Mouse (Mus musculus) lung, embryonic 15.5 days (tissue): ENCODE measurements around the gene Slc24a1. TPM values are rescaled to one million over a fixed set of nuclear protein-coding genes. Genes with fewer than 3 reads are reported as not detected.

ENCODE experiments used
- ATAC-seq: fragments of 200-750 bp; cut with Nextera tagmentation; 2 replicates; pipeline ENCODE4 v1.8.0; 2017; ENCODE audit warnings: moderate number of reproducible peaks, borderline replicate concordance; ENCODE audit not compliant: low FRiP score, low TSS enrichment; ENCODE audit errors: extremely low read depth
- H3K27ac ChIP-seq: fragments of 300-500 bp; sonication (generic); 2 replicates; pipeline ENCODE4 v1.5.1; 2015; ENCODE audit warnings: moderate library complexity, mild to moderate bottlenecking, inconsistent platforms
- H3K27me3 ChIP-seq: fragments of 300-500 bp; sonication (generic); 2 replicates; pipeline ENCODE4 v1.6.1; 2015; ENCODE audit warnings: inconsistent platforms
- H3K36me3 ChIP-seq: fragments of 300-500 bp; sonication (generic); 2 replicates; pipeline ENCODE4 v1.6.1; 2015; ENCODE audit warnings: inconsistent platforms
- H3K4me1 ChIP-seq: fragments of 300-500 bp; sonication (generic); 2 replicates; pipeline ENCODE4 v1.6.1; 2015; ENCODE audit warnings: inconsistent platforms
- H3K4me2 ChIP-seq: fragments of 300-500 bp; sonication (generic); 2 replicates; pipeline ENCODE4 v1.6.1; 2015; ENCODE audit warnings: inconsistent platforms, mild to moderate bottlenecking, moderate library complexity
- H3K4me3 ChIP-seq: fragments of 300-500 bp; sonication (generic); 2 replicates; pipeline ENCODE4 v1.5.1; 2015; ENCODE audit warnings: mild to moderate bottlenecking, inconsistent platforms
- H3K9ac ChIP-seq: fragments of 300-500 bp; sonication (generic); 2 replicates; pipeline ENCODE4 v1.6.1; 2015; ENCODE audit warnings: inconsistent platforms
- H3K9me3 ChIP-seq: fragments of 300-500 bp; sonication (generic); 2 replicates; pipeline ENCODE4 v1.6.1; 2016; ENCODE audit warnings: inconsistent platforms
- WGBS: fragments of 180-500 bp; shearing (Covaris S2); methylation state at CpG from one replicate; pipeline ENCODE4 v1.1.7; 2015; 5-methylcytosine and 5-hydroxymethylcytosine counted together
- polyA plus RNA-seq: library from polyadenylated mRNA; unstranded; fragments of >200 nt; fragmentation: Nextera tagmentation; extraction: Ambion mirVana; gene quantifications from 2 replicates; pipeline ENCODE4 v1.2.1, GENCODE M21; 2015

The Slc24a1 gene
- polyA plus RNA-seq, 1 experiment from 2014 or later = 0.07 TPM

DNA sequence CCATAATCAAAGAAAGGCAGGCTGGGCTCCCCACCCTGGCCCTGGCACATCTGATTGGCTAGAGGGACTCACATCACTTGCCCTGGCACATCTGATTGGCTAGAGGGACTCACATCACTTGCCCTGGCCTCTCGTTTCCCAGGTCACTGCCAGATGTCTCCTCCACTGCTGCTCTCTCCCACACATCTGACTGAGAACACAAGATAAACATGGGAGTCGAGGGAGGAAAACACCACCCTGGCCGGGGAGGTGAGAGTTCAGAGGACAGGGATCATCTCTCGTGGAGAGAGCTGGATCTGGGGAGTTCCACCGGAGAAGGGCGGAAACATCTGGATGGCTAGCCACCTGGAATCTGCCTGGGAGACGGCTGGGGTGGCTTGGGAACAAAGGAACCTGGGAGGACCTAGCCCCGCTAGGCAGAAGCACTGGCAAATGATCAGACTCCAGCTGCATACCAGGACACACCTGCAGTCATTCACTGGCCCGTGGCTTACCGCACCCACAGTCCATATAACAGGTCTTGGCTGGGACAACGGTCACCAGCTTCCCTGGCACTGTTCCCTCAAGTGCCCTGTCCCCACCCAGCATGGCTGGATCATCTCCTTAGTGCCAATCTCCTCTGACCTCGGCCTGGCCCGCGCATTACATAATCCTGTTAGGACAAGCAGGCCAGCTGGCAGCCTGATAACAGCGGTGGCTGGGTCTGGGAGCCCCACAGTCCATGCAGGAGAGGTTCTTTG, 17.2 kb downstream of the Slc24a1 start:
- no peaks in the 10 kb centered on the region for H3K36me3 ChIP-seq
- no peaks in the 10 kb centered on the region for H3K27me3 ChIP-seq
- peaks cover 22% of the 10 kb centered on the region for H3K4me1 ChIP-seq
- H3K4me3 ChIP-seq = no peak overlapping the region
- no peak overlapping the region for H3K4me2 ChIP-seq
- WGBS = 32% methylated on average over 15 of the region's 15 CpGs
- H3K9me3 ChIP-seq = no peaks in the 10 kb centered on the region
- H3K27ac ChIP-seq = peak overlapping the region; percentile 35; the same call in 1 of the 2 replicates
- peak; percentile 50; the same call in 1 of the 2 replicates for ATAC-seq
- H3K9ac ChIP-seq = no peak overlapping the region

DNA sequence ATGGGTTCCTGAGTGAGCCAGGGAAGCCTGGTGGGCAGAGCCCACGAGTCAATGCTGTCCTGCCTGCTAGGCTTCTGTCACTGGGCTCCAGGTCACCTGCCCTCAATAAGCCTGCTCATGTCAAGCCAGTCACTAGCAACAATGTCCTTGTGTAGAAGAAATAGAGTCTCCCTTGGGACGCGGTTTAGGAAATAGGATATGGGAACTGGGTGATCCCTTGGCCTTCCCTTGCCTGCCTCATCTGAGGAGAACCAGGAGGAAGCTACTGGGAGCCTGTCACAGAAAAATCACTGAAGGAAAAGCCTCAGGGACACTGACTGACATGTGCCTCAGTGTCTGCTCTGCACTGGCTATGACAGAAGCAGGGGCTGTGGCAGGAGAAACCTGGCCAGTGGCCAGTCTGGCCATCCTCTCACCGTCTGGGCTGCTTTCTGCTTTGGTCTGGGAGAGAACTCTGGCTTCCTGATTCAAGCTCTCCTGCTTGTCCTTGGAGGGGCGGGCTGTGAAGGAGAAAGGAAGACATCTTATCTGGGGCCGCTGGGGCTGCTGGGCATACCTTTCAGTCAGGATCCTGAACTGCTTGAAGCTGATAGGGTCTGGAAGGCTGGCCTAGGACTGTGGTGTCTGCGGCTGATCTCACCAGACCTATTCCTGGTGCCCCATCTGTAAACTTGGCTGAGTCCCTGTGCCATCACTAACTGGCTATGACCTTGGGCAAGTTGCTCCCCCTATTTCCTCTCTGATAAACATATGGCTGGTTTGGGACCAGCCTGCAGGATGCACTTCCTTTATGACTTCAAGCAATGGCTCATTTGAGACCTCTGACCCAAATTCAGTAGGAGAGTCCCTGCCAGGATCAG, 19.4 kb downstream of the Slc24a1 start:
- Histone ChIP-seq H3K9ac (no peak overlapping the region), H3K4me2 (no peak overlapping the region), H3K9me3 (no peaks in the 10 kb centered on the region), H3K27ac (peak overlapping the region; percentile 59), H3K4me3 (no peak overlapping the region), H3K27me3 (no peaks in the 10 kb centered on the region), H3K4me1 (peaks cover 19% of the 10 kb centered on the region), H3K36me3 (no peaks in the 10 kb centered on the region)
- 59% methylated on average over 7 of the region's 7 CpGs for WGBS
- peak; percentile 36; the same call in 1 of the 2 replicates for ATAC-seq

DNA sequence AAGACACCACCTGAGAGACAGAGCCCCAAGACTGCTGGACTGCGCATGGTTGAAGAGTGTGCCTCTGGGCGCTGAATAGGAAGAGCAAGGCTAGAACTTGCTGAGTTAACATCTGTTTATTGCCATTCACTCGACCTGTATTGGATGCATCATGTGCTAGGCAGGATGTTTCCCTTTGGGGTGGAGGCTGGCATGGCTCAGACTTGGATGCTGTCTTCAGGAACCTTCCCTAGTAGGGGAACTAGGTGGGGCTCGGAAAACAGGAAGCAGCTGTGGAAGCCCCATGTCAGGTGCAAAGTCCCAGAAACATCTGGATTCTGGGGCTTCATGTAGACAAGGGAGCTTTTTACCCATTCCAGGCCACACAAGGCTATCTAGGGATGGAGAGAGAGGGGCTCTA, 21.2 kb downstream of the Slc24a1 start:
- Histone ChIP-seq H3K9me3 (no peaks in the 10 kb centered on the region), H3K4me2 (no peak overlapping the region), H3K4me1 (peaks cover 29% of the 10 kb centered on the region), H3K27ac (0 out of 2 replicates have a peak overlapping the region, but pooled peaks have one; percentile 15), H3K9ac (no peak overlapping the region), H3K4me3 (no peak overlapping the region), H3K36me3 (no peaks in the 10 kb centered on the region), H3K27me3 (no peaks in the 10 kb centered on the region)
- no peak for ATAC-seq
- WGBS = 72% methylated on average over 4 of the region's 4 CpGs

DNA sequence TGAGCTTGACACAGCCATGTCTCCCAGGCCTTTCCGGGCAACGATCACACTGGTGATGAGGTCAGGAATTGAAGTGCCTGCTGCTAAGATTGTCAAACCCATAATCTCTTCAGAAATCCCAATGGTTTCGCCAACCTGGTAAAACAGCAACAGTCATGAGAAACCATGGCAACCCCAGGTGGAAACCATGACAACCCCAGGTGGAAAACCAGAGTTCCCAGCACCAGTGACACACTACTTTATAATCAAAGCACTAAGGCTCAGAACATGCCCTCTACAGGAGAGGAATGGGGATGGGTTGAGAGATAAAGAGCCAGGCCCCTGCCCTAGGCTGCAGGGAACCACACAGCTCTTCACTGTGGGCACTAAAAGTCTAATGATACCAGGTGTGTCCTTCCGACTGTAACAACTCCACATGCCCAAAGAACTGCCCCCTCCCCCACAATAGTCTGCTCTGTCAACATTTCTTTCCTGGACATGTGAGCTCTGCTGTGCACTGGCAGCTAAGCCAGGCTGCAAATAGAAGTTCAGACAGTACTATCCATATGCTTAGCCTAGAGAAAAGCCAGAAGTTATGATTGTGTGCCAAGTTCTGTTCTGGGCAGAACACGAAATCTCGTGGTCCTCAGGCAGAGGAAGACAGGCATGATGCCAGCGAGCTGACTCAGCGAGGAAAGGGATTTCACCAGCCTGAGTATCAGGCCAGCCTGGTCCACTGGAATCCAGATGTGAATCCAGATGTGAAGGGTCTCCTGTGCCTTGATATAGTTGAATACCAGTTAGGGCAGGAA, 25.0 kb downstream of the Slc24a1 start:
- no peak overlapping the region for H3K4me3 ChIP-seq
- 59% methylated on average over 8 of the region's 8 CpGs for WGBS
- peaks cover 10% of the 10 kb centered on the region; the same call in 1 of the 2 replicates for H3K4me1 ChIP-seq
- 0 out of 2 replicates have a peak, but pooled peaks cover 2% of the 10 kb centered on the region for H3K36me3 ChIP-seq
- H3K4me2 ChIP-seq = no peak overlapping the region
- peak; percentile 46; the same call in 1 of the 2 replicates for ATAC-seq
- H3K27ac ChIP-seq = peak overlapping the region; percentile 62
- no peak overlapping the region for H3K9ac ChIP-seq
- no peaks in the 10 kb centered on the region for H3K9me3 ChIP-seq
- H3K27me3 ChIP-seq = no peaks in the 10 kb centered on the region

DNA sequence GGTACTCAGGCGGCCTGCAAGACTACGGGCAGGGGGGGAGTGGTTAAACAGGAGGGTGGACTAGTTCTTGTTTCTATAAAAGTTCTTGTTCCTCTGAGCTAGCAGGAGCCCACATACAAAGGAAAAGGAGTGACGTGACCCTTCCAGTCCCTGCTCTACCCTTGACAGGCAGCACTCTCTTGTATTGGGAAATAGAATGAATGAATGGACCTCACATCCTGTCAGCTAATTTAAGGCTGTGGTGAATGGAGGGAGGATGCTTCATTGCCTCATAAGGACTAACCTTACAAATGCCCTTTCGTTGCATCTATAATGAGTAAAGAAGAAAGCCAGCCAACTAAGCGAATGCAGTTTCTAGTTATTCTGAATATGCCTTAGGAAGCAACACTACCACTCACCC, 25.6 kb downstream of the Slc24a1 start:
- no peak overlapping the region for H3K9ac ChIP-seq
- no peak overlapping the region for H3K4me2 ChIP-seq
- H3K4me3 ChIP-seq = no peak overlapping the region
- no peak for ATAC-seq
- H3K9me3 ChIP-seq = no peaks in the 10 kb centered on the region
- peak overlapping the region; percentile 62; the same call in 1 of the 2 replicates for H3K27ac ChIP-seq
- H3K4me1 ChIP-seq = peaks cover 10% of the 10 kb centered on the region; the same call in 1 of the 2 replicates
- no peaks in the 10 kb centered on the region for H3K27me3 ChIP-seq
- H3K36me3 ChIP-seq = 0 out of 2 replicates have a peak, but pooled peaks cover 3% of the 10 kb centered on the region
- WGBS = 61% methylated on average over 5 of the region's 5 CpGs

DNA sequence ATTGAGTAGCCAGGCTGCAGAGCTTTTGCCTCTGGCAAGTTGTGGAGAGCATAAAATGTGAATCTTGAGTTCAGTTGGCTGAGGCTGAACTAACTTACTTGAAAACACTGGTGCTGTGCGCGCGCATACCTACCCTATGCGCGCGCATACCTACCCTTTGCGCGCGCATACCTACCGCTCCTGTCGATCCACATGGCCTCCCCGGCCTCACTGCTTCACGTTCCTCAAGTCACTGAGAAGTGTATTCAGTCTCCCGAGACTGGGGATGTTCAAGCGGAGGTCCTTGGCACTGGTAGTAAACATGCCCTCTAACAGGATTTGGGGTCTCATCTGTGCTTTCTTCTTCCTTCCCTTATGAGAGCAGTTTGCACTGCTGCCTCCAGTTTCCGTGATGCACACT, 32.8 kb downstream of the Slc24a1 start:
- Histone ChIP-seq H3K4me3 (peak overlapping the region; percentile 42), H3K9me3 (no peaks in the 10 kb centered on the region), H3K4me1 (0 out of 2 replicates have a peak, but pooled peaks cover 11% of the 10 kb centered on the region), H3K9ac (0 out of 2 replicates have a peak overlapping the region, but pooled peaks have one; percentile 27), H3K4me2 (peak overlapping the region; percentile 45), H3K27me3 (no peaks in the 10 kb centered on the region), H3K36me3 (peaks cover 6% of the 10 kb centered on the region), H3K27ac (peak overlapping the region; percentile 57; the same call in 1 of the 2 replicates)
- WGBS = 41% methylated on average over 16 of the region's 16 CpGs
- no peak for ATAC-seq

DNA sequence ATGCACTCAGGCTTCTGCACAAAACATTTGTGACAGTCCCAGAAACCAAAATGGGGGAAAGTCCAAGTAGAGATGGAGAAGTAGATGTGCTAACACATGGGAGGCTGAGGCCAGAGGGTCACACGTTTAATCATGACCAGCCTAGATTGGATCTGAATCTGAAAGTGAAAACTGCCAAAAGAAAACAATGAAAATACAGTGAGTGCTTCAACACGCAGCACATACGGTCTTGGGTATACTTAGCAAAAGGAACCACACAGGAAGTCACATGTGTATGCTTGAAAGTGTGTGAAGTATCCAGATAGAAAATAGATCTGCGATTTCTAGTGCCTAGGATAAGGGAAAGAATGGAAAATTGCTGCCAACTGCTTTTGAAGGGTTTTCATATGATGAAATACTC, 36.8 kb downstream of the Slc24a1 start:
- no peaks in the 10 kb centered on the region for H3K27me3 ChIP-seq
- ATAC-seq = no peak
- no peak overlapping the region for H3K4me3 ChIP-seq
- WGBS = 71% methylated on average over 4 of the region's 4 CpGs
- H3K4me2 ChIP-seq = no peak overlapping the region
- peaks cover 16% of the 10 kb centered on the region for H3K36me3 ChIP-seq
- H3K9ac ChIP-seq = no peak overlapping the region
- H3K4me1 ChIP-seq = 0 out of 2 replicates have a peak, but pooled peaks cover 11% of the 10 kb centered on the region
- H3K27ac ChIP-seq = no peak overlapping the region
- no peaks in the 10 kb centered on the region for H3K9me3 ChIP-seq

DNA sequence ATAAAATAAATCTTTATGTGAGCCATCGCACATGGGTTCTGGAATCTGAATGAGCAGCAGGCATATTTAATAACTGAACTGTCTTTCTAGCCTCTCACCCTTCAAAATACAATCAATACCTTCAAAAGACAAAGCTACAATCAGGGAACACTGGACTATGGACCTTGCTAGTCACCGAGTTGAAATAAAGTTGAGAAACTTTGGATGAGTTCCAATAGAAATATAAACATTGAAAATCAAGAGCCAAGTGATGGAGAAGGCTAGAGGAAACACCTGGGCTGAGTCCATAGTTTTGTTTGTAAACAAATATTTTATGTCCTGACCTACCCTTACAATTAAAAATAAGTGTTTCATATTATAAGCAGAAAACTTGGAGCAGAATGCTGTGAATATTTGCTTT, 37.4 kb downstream of the Slc24a1 start:
- no peak overlapping the region for H3K4me3 ChIP-seq
- no peaks in the 10 kb centered on the region for H3K9me3 ChIP-seq
- H3K9ac ChIP-seq = no peak overlapping the region
- peaks cover 16% of the 10 kb centered on the region for H3K36me3 ChIP-seq
- H3K4me1 ChIP-seq = 0 out of 2 replicates have a peak, but pooled peaks cover 11% of the 10 kb centered on the region
- no peaks in the 10 kb centered on the region for H3K27me3 ChIP-seq
- WGBS = 54% methylated on average over 2 of the region's 2 CpGs
- no peak for ATAC-seq
- no peak overlapping the region for H3K4me2 ChIP-seq
- no peak overlapping the region for H3K27ac ChIP-seq

DNA sequence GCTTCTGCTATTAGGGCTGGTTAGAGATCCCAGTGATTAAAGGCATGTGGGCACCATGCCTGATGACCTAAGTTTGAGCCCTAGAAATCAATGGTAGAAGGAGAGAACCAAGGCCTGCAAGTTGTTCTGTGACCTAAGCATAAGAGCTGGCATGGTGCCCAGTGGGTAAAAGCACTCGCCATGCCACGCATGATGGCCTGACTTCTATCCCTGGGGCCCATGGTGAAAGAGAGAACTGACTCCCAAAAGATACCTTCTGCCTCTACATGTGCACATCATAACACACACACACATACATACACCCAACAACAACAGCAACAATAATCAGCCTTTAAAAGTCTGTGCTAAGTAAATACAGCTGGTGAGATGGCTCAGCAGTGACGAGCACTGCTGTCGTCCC, 38.0 kb downstream of the Slc24a1 start:
- Histone ChIP-seq H3K36me3 (peaks cover 16% of the 10 kb centered on the region), H3K9me3 (no peaks in the 10 kb centered on the region), H3K27ac (no peak overlapping the region), H3K4me1 (0 out of 2 replicates have a peak, but pooled peaks cover 7% of the 10 kb centered on the region), H3K27me3 (no peaks in the 10 kb centered on the region), H3K9ac (no peak overlapping the region), H3K4me2 (no peak overlapping the region), H3K4me3 (no peak overlapping the region)
- ATAC-seq = no peak
- WGBS = 90% methylated on average over 4 of the region's 4 CpGs

DNA sequence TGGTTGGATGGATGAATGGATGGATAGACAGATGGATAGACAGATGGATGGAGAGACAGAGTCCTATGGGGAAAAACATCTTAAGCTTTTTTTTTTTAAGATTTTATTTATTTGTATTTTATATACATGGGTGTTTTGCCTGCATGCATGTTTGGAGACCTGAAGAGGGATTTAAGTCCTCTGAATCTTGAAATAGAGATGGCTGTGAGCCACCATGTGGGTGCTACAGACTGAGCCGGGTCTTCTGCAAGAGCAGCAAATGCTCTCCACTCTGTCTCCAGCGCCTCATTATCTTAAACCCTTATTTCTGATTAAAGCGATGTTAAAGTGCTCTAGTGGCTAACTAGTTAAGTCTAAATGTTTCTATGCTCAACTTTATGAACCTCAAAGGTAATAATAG, 44.0 kb downstream of the Slc24a1 start:
- no peak overlapping the region for H3K4me2 ChIP-seq
- no peak overlapping the region for H3K4me3 ChIP-seq
- H3K9me3 ChIP-seq = no peaks in the 10 kb centered on the region
- no peak overlapping the region for H3K9ac ChIP-seq
- H3K27ac ChIP-seq = no peak overlapping the region
- no peak for ATAC-seq
- H3K27me3 ChIP-seq = no peaks in the 10 kb centered on the region
- no peaks in the 10 kb centered on the region for H3K4me1 ChIP-seq
- peaks cover 16% of the 10 kb centered on the region; the same call in 1 of the 2 replicates for H3K36me3 ChIP-seq
- WGBS = 87% methylated on average over 3 of the region's 3 CpGs

DNA sequence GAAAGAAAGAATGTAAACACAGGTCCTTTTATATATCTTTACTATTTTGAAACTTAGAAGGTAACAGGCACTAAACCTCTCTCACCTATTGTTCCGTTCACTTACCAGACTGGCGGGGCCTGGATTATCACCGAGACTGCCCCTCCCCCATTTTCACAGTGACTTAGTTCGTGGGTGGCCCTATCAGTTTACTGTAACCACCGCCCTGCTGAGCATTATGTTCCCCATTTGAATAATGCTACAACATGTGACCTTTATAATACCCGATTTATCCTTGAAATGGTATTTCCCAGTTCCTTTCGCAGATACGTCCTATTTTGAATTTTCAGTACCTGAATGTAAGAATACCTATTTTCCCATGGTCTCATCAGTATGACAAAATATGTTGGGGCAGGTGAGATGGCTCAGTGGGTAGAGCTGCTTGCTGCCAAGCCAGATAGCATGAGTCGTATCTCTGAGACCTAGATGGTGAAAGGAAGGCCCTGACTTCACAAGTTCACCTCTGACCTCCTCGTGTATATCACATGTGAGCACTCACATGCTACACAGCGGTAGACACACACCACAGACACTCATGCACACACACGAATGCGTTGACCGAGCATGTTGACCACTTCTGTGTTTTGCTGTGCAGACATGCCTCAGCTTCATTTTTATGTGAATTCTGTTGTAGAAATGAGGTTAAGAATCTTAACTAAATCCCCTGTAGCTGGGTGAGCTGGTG, 46.3 kb downstream of the Slc24a1 start:
- no peak for ATAC-seq
- no peak overlapping the region for H3K9ac ChIP-seq
- H3K36me3 ChIP-seq = peaks cover 14% of the 10 kb centered on the region; the same call in 1 of the 2 replicates
- no peak overlapping the region for H3K4me2 ChIP-seq
- H3K4me3 ChIP-seq = no peak overlapping the region
- H3K27ac ChIP-seq = no peak overlapping the region
- no peaks in the 10 kb centered on the region for H3K9me3 ChIP-seq
- H3K27me3 ChIP-seq = no peaks in the 10 kb centered on the region
- H3K4me1 ChIP-seq = no peaks in the 10 kb centered on the region
- WGBS = 83% methylated on average over 14 of the region's 14 CpGs
